Mouse (Mus musculus): ENCODE results near the gene Ppm1d. TPM values are rescaled to one million over a fixed set of nuclear protein-coding genes. Genes with fewer than 3 reads are reported as not detected.

The Ppm1d gene
- 4.4 and 4.8 TPM in 2 replicates for polyA plus RNA-seq (2012; rRNA removed)

GRCm38 (mm10) chr11:85310713-85311574, at the start of gene Ppm1d:
TSS of gene Ppm1d (plus strand) at chr11:85311244.

DNA sequence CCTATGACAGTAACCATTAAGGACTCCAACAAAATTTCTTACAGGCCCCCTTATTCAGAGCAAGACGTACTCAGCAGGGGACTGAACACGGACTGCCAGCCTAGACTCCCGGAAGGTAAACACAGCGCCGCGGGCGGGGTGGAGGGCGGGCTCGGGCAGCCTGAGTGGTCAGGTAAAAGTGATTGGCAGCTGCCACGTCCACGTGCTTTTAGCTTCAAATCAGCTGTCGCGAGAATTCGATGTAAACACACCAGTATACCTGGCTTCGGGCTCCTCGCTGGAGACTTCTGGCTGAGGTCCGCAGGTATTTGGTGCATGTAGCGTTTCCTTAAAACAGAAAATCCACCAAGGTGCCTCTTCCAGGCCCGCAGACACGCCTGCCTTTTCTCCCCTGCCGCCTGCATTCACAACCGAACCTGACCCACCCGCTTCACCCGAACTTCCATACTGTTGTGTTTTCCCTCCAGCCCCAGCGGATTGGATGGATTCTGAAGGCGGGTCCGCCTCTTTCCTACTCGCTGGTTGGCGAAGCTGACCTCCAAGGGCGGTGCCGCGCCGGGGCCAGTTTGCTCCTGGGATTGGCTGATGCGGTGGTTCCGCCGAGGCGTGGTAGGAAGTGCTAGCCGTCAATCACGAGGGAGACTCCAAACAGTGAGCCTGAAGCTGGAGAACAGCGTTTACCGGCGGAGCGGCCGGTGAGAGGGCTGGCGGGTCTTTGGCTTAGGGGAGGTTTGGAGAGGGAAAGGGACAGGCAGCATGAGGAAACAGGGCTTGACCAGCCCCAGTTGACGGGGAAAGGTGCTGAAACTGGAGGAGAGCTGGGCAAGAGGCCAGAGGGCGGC, 41.7 kb downstream of the Ppm1d start, which contains the start of gene Bcas3:
Gene Bcas3, plus strand, starts transcription at position 629 of the 842 bp plus-strand sequence.

Other genes starting within 250 kb of the Ppm1d start
- gene Usp32, start 171.1 kb upstream of the Ppm1d start, polyA plus RNA-seq (2012; rRNA removed): 2.6 and 3.2 TPM in 2 replicates
- gene 1700125H20Rik, start 140.8 kb upstream of the Ppm1d start, polyA plus RNA-seq (2012; rRNA removed): not detected in 2 replicates
- gene Appbp2, start 76.1 kb upstream of the Ppm1d start, polyA plus RNA-seq (2012; rRNA removed): 8.9 and 9.6 TPM in 2 replicates
- 27.7 and 28.5 TPM in 2 replicates for gene Bcas3, start 41.9 kb downstream of the Ppm1d start, polyA plus RNA-seq (2012; rRNA removed)